Mouse (Mus musculus) olfactory bulb, adult 2 months (tissue): ENCODE measurements around the gene Gpr84.

Experiments used
- CTCF ChIP-seq: fragments of 200-500 bp; IDR thresholded peaks from 2 replicates; pipeline ENCODE4 v1.5.1; 2012; ENCODE audit warnings: low read depth, mild to moderate bottlenecking, low read length, moderate library complexity; ENCODE audit not compliant: insufficient read depth
- POLR2A ChIP-seq: fragments of 200-500 bp; IDR thresholded peaks from 2 replicates; pipeline ENCODE4 v1.6.1; 2012; ENCODE audit warnings: mild to moderate bottlenecking, low read depth, low read length, moderate library complexity; ENCODE audit not compliant: insufficient read depth

DNA sequence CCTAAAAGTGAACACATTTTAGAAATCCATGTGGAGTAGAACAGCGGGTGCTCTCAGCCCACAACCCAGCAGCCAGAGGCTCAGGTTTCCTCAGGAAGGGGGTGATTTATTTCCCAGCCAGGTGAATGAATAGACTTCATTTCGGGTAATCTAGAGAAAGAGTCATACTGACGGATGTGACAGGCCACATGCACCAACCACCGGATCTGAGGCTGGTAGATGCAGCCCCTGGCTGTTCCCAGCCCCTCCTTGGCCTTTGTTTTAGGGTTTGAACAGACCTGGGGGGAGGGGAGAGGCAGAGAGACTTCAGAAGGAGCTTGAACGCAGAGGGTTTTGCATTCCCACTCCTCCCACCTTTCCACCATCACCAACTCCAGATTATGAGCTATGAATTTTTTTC, 14.6 kb downstream of the Gpr84 start:
- TF ChIP-seq POLR2A: no peak
- no peak for TF ChIP-seq CTCF
